Mouse (Mus musculus): ENCODE data around the gene Iffo2. TPM values are rescaled to one million over a fixed set of nuclear protein-coding genes. Genes with fewer than 3 reads are reported as not detected.

Gene Iffo2
- polyA plus RNA-seq, 1 experiment from 2014 or later: 4.9 TPM

- H3K27ac ChIP-seq (ENCODE audit: poor library complexity, severe bottlenecking): no peak overlapping the region
These were observed 76.4 kb downstream of the Iffo2 start for GRCm38 (mm10) chr4:139606732-139607131.

GRCm38 (mm10) chr4:139608975-139609374, 78.6 kb downstream of the Iffo2 start:
- Histone ChIP-seq H3K4me3 (no peak overlapping the region), H3K9me3 (replicated peaks) (peaks cover 9% of the 10 kb centered on the region; the same call in 1 of the 2 replicates), H3K9ac (no peak overlapping the region), H3K27ac (ENCODE audit: poor library complexity, severe bottlenecking) (no peak overlapping the region), H3K4me1 (replicated peaks) (0 out of 2 replicates have a peak, but pooled peaks cover 4% of the 10 kb centered on the region), H3K27me3 (replicated peaks) (no peaks in the 10 kb centered on the region), H3K4me2 (no peak overlapping the region), H3K36me3 (peaks cover 62% of the 10 kb centered on the region)
- 62% methylated on average over 4 of the region's 4 CpGs for WGBS
- ATAC-seq (ENCODE audit: insufficient number of reproducible peaks, low FRiP score): no peak

More at GRCm38 (mm10) chr4:139606732-139607131, 76.4 kb downstream of the Iffo2 start:
- Histone ChIP-seq H3K4me1 (replicated peaks) (peaks cover 20% of the 10 kb centered on the region), H3K36me3 (peaks cover 45% of the 10 kb centered on the region), H3K4me3 (no peak overlapping the region), H3K9ac (no peak overlapping the region), H3K27me3 (replicated peaks) (no peaks in the 10 kb centered on the region), H3K9me3 (replicated peaks) (no peaks in the 10 kb centered on the region), H3K4me2 (no peak overlapping the region)
- no peak for ATAC-seq (ENCODE audit: insufficient number of reproducible peaks, low FRiP score)
- WGBS: 88% methylated on average over 5 of the region's 5 CpGs

GRCm38 (mm10) chr4:139610954-139611353, 80.6 kb downstream of the Iffo2 start:
- no peaks in the 10 kb centered on the region for H3K27me3 ChIP-seq (replicated peaks)
- ATAC-seq (ENCODE audit: insufficient number of reproducible peaks, low FRiP score): no peak
- H3K9me3 ChIP-seq (replicated peaks): peaks cover 10% of the 10 kb centered on the region; the same call in 1 of the 2 replicates
- H3K4me2 ChIP-seq: peak overlapping the region; percentile 59; the same call in 1 of the 2 replicates
- no peak overlapping the region; the same call in 1 of the 2 replicates for H3K9ac ChIP-seq
- H3K27ac ChIP-seq (ENCODE audit: poor library complexity, severe bottlenecking): peak overlapping the region; percentile 69
- peaks cover 11% of the 10 kb centered on the region for H3K4me1 ChIP-seq (replicated peaks)
- H3K4me3 ChIP-seq: no peak overlapping the region
- peaks cover 67% of the 10 kb centered on the region for H3K36me3 ChIP-seq
- WGBS: 53% methylated on average over 6 of the region's 6 CpGs

GRCm38 (mm10) chr4:139611542-139611953, 81.2 kb downstream of the Iffo2 start:
- Histone ChIP-seq H3K4me2 (peak overlapping the region; percentile 59), H3K27me3 (replicated peaks) (no peaks in the 10 kb centered on the region), H3K9me3 (replicated peaks) (peaks cover 10% of the 10 kb centered on the region; the same call in 1 of the 2 replicates), H3K4me1 (replicated peaks) (peaks cover 14% of the 10 kb centered on the region), H3K27ac (ENCODE audit: poor library complexity, severe bottlenecking) (peak overlapping the region; percentile 69), H3K9ac (peak overlapping the region; percentile 33; the same call in 1 of the 2 replicates), H3K4me3 (0 out of 2 replicates have a peak overlapping the region, but pooled peaks have one; percentile 14), H3K36me3 (peaks cover 61% of the 10 kb centered on the region)
- peak; percentile 61 for ATAC-seq (ENCODE audit: insufficient number of reproducible peaks, low FRiP score)
- 4% methylated on average over 10 of the region's 10 CpGs for whole genome bisulfite sequencing

GRCm38 (mm10) chr4:139614524-139615260, 84.3 kb downstream of the Iffo2 start:
- peaks cover 10% of the 10 kb centered on the region; the same call in 1 of the 2 replicates for H3K9me3 ChIP-seq (replicated peaks)
- H3K4me2 ChIP-seq: no peak overlapping the region
- H3K9ac ChIP-seq: no peak overlapping the region
- H3K27me3 ChIP-seq (replicated peaks): no peaks in the 10 kb centered on the region
- H3K4me3 ChIP-seq: no peak overlapping the region
- ATAC-seq (ENCODE audit: insufficient number of reproducible peaks, low FRiP score): no peak
- WGBS: 87% methylated on average over 21 of the region's 21 CpGs
- H3K4me1 ChIP-seq (replicated peaks): peaks cover 20% of the 10 kb centered on the region
- no peak overlapping the region for H3K27ac ChIP-seq (ENCODE audit: poor library complexity, severe bottlenecking)
- peaks cover 45% of the 10 kb centered on the region for H3K36me3 ChIP-seq

GRCm38 (mm10) chr4:139616276-139617000, 86.1 kb downstream of the Iffo2 start:
- WGBS: 11% methylated on average over 24 of the region's 24 CpGs
- H3K4me3 ChIP-seq: peak overlapping the region; percentile 49
- peaks cover 10% of the 10 kb centered on the region; the same call in 1 of the 2 replicates for H3K9me3 ChIP-seq (replicated peaks)
- peaks cover 16% of the 10 kb centered on the region for H3K4me1 ChIP-seq (replicated peaks)
- peak overlapping the region; percentile 63 for H3K9ac ChIP-seq
- ATAC-seq (ENCODE audit: insufficient number of reproducible peaks, low FRiP score): peak; percentile 92
- H3K4me2 ChIP-seq: peak overlapping the region; percentile 71
- H3K27ac ChIP-seq (ENCODE audit: poor library complexity, severe bottlenecking): peak overlapping the region; percentile 38; the same call in 1 of the 2 replicates
- H3K27me3 ChIP-seq (replicated peaks): no peaks in the 10 kb centered on the region
- peaks cover 49% of the 10 kb centered on the region for H3K36me3 ChIP-seq

GRCm38 (mm10) chr4:139617001-139617364, 86.6 kb downstream of the Iffo2 start:
- peaks cover 10% of the 10 kb centered on the region; the same call in 1 of the 2 replicates for H3K9me3 ChIP-seq (replicated peaks)

GRCm38 (mm10) chr4:139619765-139620164, 89.4 kb downstream of the Iffo2 start:
- no peaks in the 10 kb centered on the region for H3K9me3 ChIP-seq (replicated peaks)
- H3K4me3 ChIP-seq: no peak overlapping the region
- H3K27ac ChIP-seq (ENCODE audit: poor library complexity, severe bottlenecking): no peak overlapping the region
- no peak for ATAC-seq (ENCODE audit: insufficient number of reproducible peaks, low FRiP score)
- WGBS: 66% methylated on average over 6 of the region's 6 CpGs
- no peak overlapping the region for H3K9ac ChIP-seq
- H3K27me3 ChIP-seq (replicated peaks): peaks cover 3% of the 10 kb centered on the region; the same call in 1 of the 2 replicates
- peaks cover 28% of the 10 kb centered on the region for H3K4me1 ChIP-seq (replicated peaks)
- H3K36me3 ChIP-seq: peaks cover 23% of the 10 kb centered on the region
- H3K4me2 ChIP-seq: no peak overlapping the region

More at GRCm38 (mm10) chr4:139617001-139617364, 86.6 kb downstream of the Iffo2 start:
- Histone ChIP-seq H3K4me3 (peak overlapping the region; percentile 49), H3K27ac (ENCODE audit: poor library complexity, severe bottlenecking) (no peak overlapping the region), H3K9ac (peak overlapping the region; percentile 63; the same call in 1 of the 2 replicates), H3K4me2 (peak overlapping the region; percentile 71), H3K27me3 (replicated peaks) (no peaks in the 10 kb centered on the region), H3K36me3 (peaks cover 49% of the 10 kb centered on the region), H3K4me1 (replicated peaks) (peaks cover 15% of the 10 kb centered on the region)
- 55% methylated on average over 3 of the region's 3 CpGs for WGBS
- ATAC-seq (ENCODE audit: insufficient number of reproducible peaks, low FRiP score): no peak

GRCm38 (mm10) chr4:139622373-139623282, 92.3 kb downstream of the Iffo2 start, which contains the start of gene Aldh4a1:
Gene Aldh4a1 (plus strand): TSS chr4:139622866.
- Histone ChIP-seq H3K27ac (ENCODE audit: poor library complexity, severe bottlenecking) (peak within 1 kb of the TSS; percentile 59), H3K4me2 (peak within 1 kb of the TSS; percentile 93)
- WGBS: 0% methylated on average over 34 of the region's 38 CpGs

GRCm38 (mm10) chr4:139623434-139624115, 93.2 kb downstream of the Iffo2 start:
- H3K4me2 ChIP-seq: peak overlapping the region; percentile 93
- peaks cover 13% of the 10 kb centered on the region for H3K4me1 ChIP-seq (replicated peaks)
- H3K36me3 ChIP-seq: 0 out of 2 replicates have a peak, but pooled peaks cover 5% of the 10 kb centered on the region
- no peak for ATAC-seq (ENCODE audit: insufficient number of reproducible peaks, low FRiP score)
- H3K27me3 ChIP-seq (replicated peaks): peaks cover 3% of the 10 kb centered on the region; the same call in 1 of the 2 replicates
- 28% methylated on average over 21 of the region's 21 CpGs for WGBS
- H3K9me3 ChIP-seq (replicated peaks): no peaks in the 10 kb centered on the region
- peak overlapping the region; percentile 82 for H3K9ac ChIP-seq
- H3K27ac ChIP-seq (ENCODE audit: poor library complexity, severe bottlenecking): no peak overlapping the region
- H3K4me3 ChIP-seq: peak overlapping the region; percentile 73

More at GRCm38 (mm10) chr4:139622373-139623282, 92.3 kb downstream of the Iffo2 start, which contains the start of gene Aldh4a1:
- Histone ChIP-seq H3K9me3 (replicated peaks) (no peaks in the 10 kb centered on the region), H3K27me3 (replicated peaks) (peaks cover 3% of the 10 kb centered on the region; the same call in 1 of the 2 replicates), H3K9ac (peak within 1 kb of the TSS; percentile 82), H3K4me1 (replicated peaks) (peaks cover 13% of the 10 kb centered on the region), H3K36me3 (peaks cover 8% of the 10 kb centered on the region), H3K4me3 (peak within 1 kb of the TSS; percentile 73)
- ATAC-seq (ENCODE audit: insufficient number of reproducible peaks, low FRiP score): peak; percentile 100

Data from heart, embryonic 12.5 days (tissue).